Mouse (Mus musculus) cerebellum, adult 2 months (tissue): Measurements from ENCODE around the gene Cd40lg.

Experiments
- CTCF ChIP-seq: fragments of 200-500 bp; IDR thresholded peaks from 2 replicates; pipeline ENCODE4 v1.5.1; 2011; ENCODE audit warnings: low read depth, mild to moderate bottlenecking, control low read depth, low read length, moderate library complexity, borderline replicate concordance; ENCODE audit not compliant: insufficient read depth
- POLR2A ChIP-seq: fragments of 200-500 bp; IDR thresholded peaks from 2 replicates; pipeline ENCODE4 v1.6.1; 2011; ENCODE audit warnings: low read length, control low read depth, borderline replicate concordance; ENCODE audit not compliant: insufficient read depth

- no peak for TF ChIP-seq CTCF
- TF ChIP-seq POLR2A = no peak
Observed at GRCm38 (mm10) chrX:57238572-57238971, 26.6 kb downstream of the Cd40lg start.
